13 mouse cellular contexts compared by ENCODE assay signal in genomic region chr14:7842631-7843332, GRCm38 (mm10). TPM values are rescaled to one million over a fixed set of nuclear protein-coding genes. Genes with fewer than 3 reads are reported as not detected.
DNase-seq lines count a peak whose midpoint lies in the region; ATAC-seq and TF ChIP-seq lines count a peak whose summit lies in the region.
"Had no signal": no experiment of that assay in that cellular context is flagged by ENCODE, and none has a peak within 500 bp of the region (broad histone marks: within the 10 kb centered on the region; RNA-seq: fewer than 3 reads in every experiment).

No protein-coding gene starts in this region.

- H3K4me2 ChIP-seq in hindbrain, postnatal 0 days (ENCODE audit: low read depth, low read length): no peak overlapping the region
- no peak overlapping the region for H3K4me2 ChIP-seq in hindbrain, embryonic 12.5 days (replicated peaks)
- no peak overlapping the region for H3K4me2 ChIP-seq in embryonic facial prominence, embryonic 12.5 days (replicated peaks)
- no peak overlapping the region for H3K4me2 ChIP-seq in limb, embryonic 14.5 days (replicated peaks; ENCODE audit: low read depth, low read length, severe bottlenecking)
- H3K4me2 ChIP-seq in midbrain, embryonic 11.5 days: no peak overlapping the region
- H3K4me2 ChIP-seq: embryonic facial prominence, embryonic 15.5 days had no signal

- H3K27me3 ChIP-seq in hindbrain, postnatal 0 days (ENCODE audit: insufficient read depth, low read length): no peaks in the 10 kb centered on the region
- no peaks in the 10 kb centered on the region for H3K27me3 ChIP-seq in hindbrain, embryonic 12.5 days
- no peaks in the 10 kb centered on the region for H3K27me3 ChIP-seq in embryonic facial prominence, embryonic 12.5 days
- H3K27me3 ChIP-seq in limb, embryonic 14.5 days (ENCODE audit: control insufficient read depth, insufficient read depth, low read length): no peaks in the 10 kb centered on the region
- H3K27me3 ChIP-seq in midbrain, embryonic 11.5 days (ENCODE audit: control insufficient read depth, insufficient read depth, low read length): no peaks in the 10 kb centered on the region
- H3K27me3 ChIP-seq: embryonic facial prominence, embryonic 15.5 days had no signal

- H3K4me1 ChIP-seq in hindbrain, postnatal 0 days (ENCODE audit: insufficient read depth, low read length): peaks cover 5% of the 10 kb centered on the region; the same call in 1 of the 2 replicates
- peaks cover 12% of the 10 kb centered on the region for H3K4me1 ChIP-seq in hindbrain, embryonic 12.5 days
- peaks cover 37% of the 10 kb centered on the region for H3K4me1 ChIP-seq in embryonic facial prominence, embryonic 12.5 days
- peaks cover 52% of the 10 kb centered on the region for H3K4me1 ChIP-seq in limb, embryonic 14.5 days (ENCODE audit: control insufficient read depth, insufficient read depth, low read length)
- peaks cover 13% of the 10 kb centered on the region for H3K4me1 ChIP-seq in midbrain, embryonic 11.5 days (ENCODE audit: control insufficient read depth, insufficient read depth, low read length)

- H3K9ac ChIP-seq in hindbrain, postnatal 0 days (replicated peaks; ENCODE audit: low read length): no peak overlapping the region
- H3K9ac ChIP-seq in hindbrain, embryonic 12.5 days: no peak overlapping the region
- no peak overlapping the region for H3K9ac ChIP-seq in embryonic facial prominence, embryonic 12.5 days
- H3K9ac ChIP-seq in limb, embryonic 14.5 days (ENCODE audit: low read depth, low read length, severe bottlenecking): no peak overlapping the region
- no peak overlapping the region for H3K9ac ChIP-seq in midbrain, embryonic 11.5 days (ENCODE audit: low read length)
- H3K9ac ChIP-seq: embryonic facial prominence, embryonic 15.5 days had no signal

- H3K9me3 ChIP-seq in hindbrain, postnatal 0 days (ENCODE audit: low read length): no peaks in the 10 kb centered on the region
- no peaks in the 10 kb centered on the region for H3K9me3 ChIP-seq in hindbrain, embryonic 12.5 days (replicated peaks)
- no peaks in the 10 kb centered on the region for H3K9me3 ChIP-seq in embryonic facial prominence, embryonic 12.5 days
- no peaks in the 10 kb centered on the region for H3K9me3 ChIP-seq in limb, embryonic 14.5 days (ENCODE audit: control insufficient read depth, low read length)
- no peaks in the 10 kb centered on the region for H3K9me3 ChIP-seq in midbrain, embryonic 11.5 days (ENCODE audit: control insufficient read depth, low read length)
- H3K9me3 ChIP-seq: embryonic facial prominence, embryonic 15.5 days had no signal

- DNase-seq in hindbrain, postnatal 0 days (ENCODE audit: low spot score): peak; percentile 31
- peak; percentile 69 for DNase-seq in kidney, adult 11 months
- no peak for DNase-seq in limb, embryonic 14.5 days (ENCODE audit: low spot score)
- DNase-seq in midbrain, embryonic 11.5 days (ENCODE audit: low spot score, missing footprints): no peak
- no peak for DNase-seq in layer of hippocampus, adult 2 months (ENCODE audit: low spot score in 2 of 2)
- DNase-seq in spleen, postnatal 10 days (ENCODE audit: low spot score in 2 of 2): no peak
- DNase-seq: lung, postnatal 4 days had no signal

- H3K36me3 ChIP-seq in hindbrain, postnatal 0 days (ENCODE audit: insufficient read depth, low read length): no peaks in the 10 kb centered on the region
- no peaks in the 10 kb centered on the region; the same call in 1 of the 2 replicates for H3K36me3 ChIP-seq in hindbrain, embryonic 12.5 days
- no peaks in the 10 kb centered on the region for H3K36me3 ChIP-seq in embryonic facial prominence, embryonic 12.5 days
- H3K36me3 ChIP-seq in limb, embryonic 14.5 days (ENCODE audit: control insufficient read depth, insufficient read depth, low read length): peaks cover 5% of the 10 kb centered on the region; the same call in 1 of the 2 replicates
- H3K36me3 ChIP-seq in midbrain, embryonic 11.5 days (ENCODE audit: control insufficient read depth, insufficient read depth, low read length): no peaks in the 10 kb centered on the region
- H3K36me3 ChIP-seq: embryonic facial prominence, embryonic 15.5 days had no signal

- WGBS in hindbrain, postnatal 0 days: 58% methylated on average over 15 of the region's 15 CpGs
- WGBS in hindbrain, embryonic 12.5 days: 76% methylated on average over 15 of the region's 15 CpGs
- WGBS in embryonic facial prominence, embryonic 12.5 days: 71% methylated on average over 15 of the region's 15 CpGs
- 47% methylated on average over 15 of the region's 15 CpGs for WGBS in limb, embryonic 14.5 days
- 80% methylated on average over 15 of the region's 15 CpGs for WGBS in midbrain, embryonic 11.5 days

- no peak for TF ChIP-seq CTCF in hindbrain, postnatal 0 days (IDR thresholded peaks at IDR 0.05; ENCODE audit: low read depth)
- no peak for TF ChIP-seq CTCF in layer of hippocampus, adult 2 months (conservative IDR thresholded peaks at IDR 0.05)

- ATAC-seq in hindbrain, postnatal 0 days: 0 out of 2 replicates have a peak, but pooled peaks have one; percentile 18
- ATAC-seq in hindbrain, embryonic 12.5 days (ENCODE audit: low FRiP score): no peak
- ATAC-seq in embryonic facial prominence, embryonic 12.5 days (ENCODE audit: insufficient number of reproducible peaks, insufficient read depth, low FRiP score, low TSS enrichment): no peak
- ATAC-seq in limb, embryonic 14.5 days (ENCODE audit: low FRiP score, low read depth): no peak
- ATAC-seq in midbrain, embryonic 11.5 days (ENCODE audit: low FRiP score): no peak

- no peak overlapping the region for H3K27ac ChIP-seq in hindbrain, postnatal 0 days
- no peak overlapping the region for H3K27ac ChIP-seq in hindbrain, embryonic 12.5 days
- 0 out of 2 replicates have a peak overlapping the region, but pooled peaks have one; percentile 12 for H3K27ac ChIP-seq in embryonic facial prominence, embryonic 12.5 days
- 0 out of 2 replicates have a peak overlapping the region, but pooled peaks have one; percentile 38 for H3K27ac ChIP-seq in limb, embryonic 14.5 days (replicated peaks; ENCODE audit: low read depth, low read length)
- no peak overlapping the region for H3K27ac ChIP-seq in midbrain, embryonic 11.5 days (ENCODE audit: low read depth, low read length)
- no peak overlapping the region for H3K27ac ChIP-seq in layer of hippocampus, adult 2 months
- H3K27ac ChIP-seq: embryonic facial prominence, embryonic 15.5 days had no signal

- no peak for TF ChIP-seq POLR2A in limb, embryonic 14.5 days (IDR thresholded peaks at IDR 0.05; ENCODE audit: borderline replicate concordance, extremely low read depth, insufficient read depth, insufficient read length)

- H3K4me3 ChIP-seq in hindbrain, postnatal 0 days (ENCODE audit: low read length): no peak overlapping the region
- no peak overlapping the region for H3K4me3 ChIP-seq in hindbrain, embryonic 12.5 days
- H3K4me3 ChIP-seq in embryonic facial prominence, embryonic 12.5 days: no peak overlapping the region
- no peak overlapping the region for H3K4me3 ChIP-seq in limb, embryonic 14.5 days (replicated peaks; ENCODE audit: low read length)
- no peak overlapping the region for H3K4me3 ChIP-seq in midbrain, embryonic 11.5 days (ENCODE audit: low read depth, low read length)
- no peak overlapping the region for H3K4me3 ChIP-seq in layer of hippocampus, adult 2 months
- H3K4me3 ChIP-seq: embryonic facial prominence, embryonic 15.5 days had no signal

RNA-seq across cellular contexts. Expression of gene Flnb, which starts 25.0 kb away (rescaled TPM):
- total RNA-seq in hindbrain, postnatal 0 days (2014; rRNA removed): 28.8 and 32.7 TPM in 2 replicates
- polyA plus RNA-seq in hindbrain, postnatal 0 days (2015; fragmentation: Nextera tagmentation; extraction: Ambion mirVana): 4.2 and 8.5 TPM in 2 replicates
- 32.4 and 37.3 TPM in 2 replicates for polyA plus RNA-seq in hindbrain, embryonic 12.5 days (2016; fragmentation: Nextera tagmentation; extraction: Ambion mirVana)
- polyA plus RNA-seq in embryonic facial prominence, embryonic 12.5 days (2016; fragmentation: Nextera tagmentation; extraction: Ambion mirVana): 32.8 and 32.9 TPM in 2 replicates
- polyA plus RNA-seq in limb, embryonic 14.5 days (2012; rRNA removed): 58.7 and 65.2 TPM in 2 replicates
- 39.4 and 46.5 TPM in 2 replicates for polyA plus RNA-seq in limb, embryonic 14.5 days (2014; fragmentation: Nextera tagmentation; extraction: Ambion mirVana)
- 10.9 and 12.0 TPM in 2 replicates for polyA plus RNA-seq in midbrain, embryonic 11.5 days (2014; fragmentation: Nextera tagmentation; extraction: Ambion mirVana)
- 10 to 100 TPM; 61.8 to 77.9 TPM for total RNA-seq in layer of hippocampus, adult 2 months (2021)

RNA-seq across cellular contexts. Expression of gene Gm26661, which starts 51.4 kb away (rescaled TPM):
- total RNA-seq in hindbrain, postnatal 0 days (2014; rRNA removed): not detected in 2 replicates
- 0.94 TPM in 1 of 2 replicates, not detected in the other for polyA plus RNA-seq in hindbrain, postnatal 0 days (2015; fragmentation: Nextera tagmentation; extraction: Ambion mirVana)
- polyA plus RNA-seq in hindbrain, embryonic 12.5 days (2016; fragmentation: Nextera tagmentation; extraction: Ambion mirVana): not detected in 2 replicates
- not detected in 2 replicates for polyA plus RNA-seq in embryonic facial prominence, embryonic 12.5 days (2016; fragmentation: Nextera tagmentation; extraction: Ambion mirVana)
- not detected in 2 replicates for polyA plus RNA-seq in limb, embryonic 14.5 days (2012; rRNA removed)
- not detected in 2 replicates for polyA plus RNA-seq in limb, embryonic 14.5 days (2014; fragmentation: Nextera tagmentation; extraction: Ambion mirVana)
- polyA plus RNA-seq in midbrain, embryonic 11.5 days (2014; fragmentation: Nextera tagmentation; extraction: Ambion mirVana): not detected in 2 replicates
- total RNA-seq in layer of hippocampus, adult 2 months (2021): not detected
- total RNA-seq: left cerebral cortex, adult 18-20 months; MEL had no signal
- polyA plus RNA-seq: embryonic facial prominence, embryonic 15.5 days; gonadal fat pad, adult 2 months had no signal

Comparison
In these comparisons a context has a peak if more than half of its experiments do, and no peak if none do; other contexts are left out.
1. DNase-seq: peak in hindbrain, postnatal 0 days (single experiment) and kidney, adult 11 months (single experiment); none in limb, embryonic 14.5 days (single experiment), midbrain, embryonic 11.5 days (single experiment), layer of hippocampus, adult 2 months (0 of 2) and spleen, postnatal 10 days (0 of 2).
2. H3K27ac ChIP-seq: peak in embryonic facial prominence, embryonic 12.5 days (single experiment) and limb, embryonic 14.5 days (single experiment); none in hindbrain, postnatal 0 days (single experiment), hindbrain, embryonic 12.5 days (single experiment), midbrain, embryonic 11.5 days (single experiment) and layer of hippocampus, adult 2 months (single experiment).